Mouse (Mus musculus): ENCODE results near the gene Ccdc194. TPM values are rescaled to one million over a fixed set of nuclear protein-coding genes. Genes with fewer than 3 reads are reported as not detected.

The Ccdc194 gene
- polyA plus RNA-seq, 1 experiment from 2014 or later, result 0.09 TPM

- peak overlapping the region; percentile 91; the same call in 1 of the 2 replicates for H3K27ac ChIP-seq
- no peaks in the 10 kb centered on the region for H3K9me3 ChIP-seq (replicated peaks)
- 92% methylated on average over 19 of the region's 19 CpGs for WGBS
- H3K4me2 ChIP-seq, result peak overlapping the region; percentile 83
- peak overlapping the region; percentile 98 for H3K9ac ChIP-seq
- H3K4me1 ChIP-seq, result peaks cover 48% of the 10 kb centered on the region
- H3K4me3 ChIP-seq, result peak overlapping the region; percentile 92
- H3K27me3 ChIP-seq, result no peaks in the 10 kb centered on the region
- peaks cover 48% of the 10 kb centered on the region for H3K36me3 ChIP-seq (ENCODE audit: poor library complexity, severe bottlenecking)
- ATAC-seq, result no peak
These were observed 40.8 kb downstream of the Ccdc194 start for GRCm38 (mm10) chr8:71484736-71485135.

- ATAC-seq, result no peak
- H3K36me3 ChIP-seq (ENCODE audit: poor library complexity, severe bottlenecking), result peaks cover 56% of the 10 kb centered on the region
These were observed 41.6 kb downstream of the Ccdc194 start for GRCm38 (mm10) chr8:71483932-71484331.

DNA sequence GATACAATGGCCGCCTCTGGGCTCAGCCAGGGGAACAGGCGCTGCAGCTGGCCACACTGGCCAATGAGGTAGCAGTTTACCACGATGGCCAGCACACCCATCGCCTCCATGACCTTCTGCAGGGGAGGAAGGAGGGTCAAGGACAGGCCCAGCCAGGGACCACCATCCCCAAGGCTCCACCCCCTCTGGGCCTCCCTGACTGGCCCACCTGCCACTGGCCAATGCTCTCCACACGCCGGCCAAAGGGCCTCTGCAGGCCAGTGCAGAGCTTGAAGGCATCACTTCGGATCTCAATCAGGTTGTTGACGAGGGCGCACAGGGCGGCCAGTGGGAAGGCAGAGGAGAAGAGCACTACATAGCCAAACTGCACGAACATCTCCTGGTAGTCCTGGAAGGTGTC lies 46.6 kb downstream of the Ccdc194 start:
- ATAC-seq, result no peak

More at GRCm38 (mm10) chr8:71483932-71484331, 41.6 kb downstream of the Ccdc194 start:
- Histone ChIP-seq H3K9me3 (replicated peaks) (no peaks in the 10 kb centered on the region), H3K9ac (no peak overlapping the region), H3K4me1 (peaks cover 40% of the 10 kb centered on the region), H3K27ac (no peak overlapping the region), H3K4me2 (peak overlapping the region; percentile 83; the same call in 1 of the 2 replicates), H3K27me3 (no peaks in the 10 kb centered on the region), H3K4me3 (peak overlapping the region; percentile 92)
- 59% methylated on average over 8 of the region's 8 CpGs for WGBS

DNA sequence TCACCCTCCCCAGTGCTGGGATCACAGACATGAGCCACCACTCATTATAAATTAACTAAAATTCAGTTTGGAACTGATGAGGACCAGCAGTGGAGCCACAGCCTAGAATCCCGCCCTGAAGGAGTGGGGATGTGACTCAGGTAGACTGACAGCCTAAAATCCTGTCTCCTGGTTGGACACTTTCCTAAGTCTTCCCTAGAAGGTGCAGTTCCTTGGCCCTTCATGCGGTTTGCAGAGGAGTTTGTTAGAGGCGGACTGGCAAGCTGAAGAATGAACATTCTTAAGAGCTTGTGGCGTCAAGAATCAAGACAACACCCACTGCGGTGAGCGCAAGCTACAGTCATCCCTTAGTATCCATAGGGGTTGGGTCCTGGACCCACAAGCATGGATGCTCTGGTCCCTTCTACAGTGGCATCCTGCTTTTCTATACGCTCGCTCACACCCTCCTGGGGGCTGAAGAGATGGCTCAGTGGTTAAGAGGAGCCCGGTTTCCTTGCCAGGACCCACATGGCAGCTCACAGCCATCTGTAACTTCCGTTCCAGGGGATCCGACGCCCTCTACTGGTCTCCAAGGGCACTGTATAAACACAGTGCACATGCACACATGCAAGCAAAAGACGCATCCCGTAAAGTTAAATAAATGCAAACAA lies 48.2 kb downstream of the Ccdc194 start:
- H3K9me3 ChIP-seq (replicated peaks), result no peaks in the 10 kb centered on the region
- H3K9ac ChIP-seq, result peak overlapping the region; percentile 78
- H3K4me3 ChIP-seq, result peak overlapping the region; percentile 54
- WGBS, result 37% methylated on average over 14 of the region's 14 CpGs
- H3K36me3 ChIP-seq (ENCODE audit: poor library complexity, severe bottlenecking), result peaks cover 81% of the 10 kb centered on the region
- H3K4me2 ChIP-seq, result peak overlapping the region; percentile 87
- H3K27ac ChIP-seq, result peak overlapping the region; percentile 89
- H3K4me1 ChIP-seq, result peaks cover 21% of the 10 kb centered on the region
- ATAC-seq, result 0 out of 2 replicates have a peak, but pooled peaks have one; percentile 9
- H3K27me3 ChIP-seq, result no peaks in the 10 kb centered on the region

More for the DNA sequence above, 46.6 kb downstream of the Ccdc194 start:
- Histone ChIP-seq H3K9me3 (replicated peaks) (no peaks in the 10 kb centered on the region), H3K4me1 (peaks cover 29% of the 10 kb centered on the region), H3K27ac (no peak overlapping the region), H3K4me3 (no peak overlapping the region), H3K36me3 (ENCODE audit: poor library complexity, severe bottlenecking) (peaks cover 80% of the 10 kb centered on the region), H3K27me3 (no peaks in the 10 kb centered on the region), H3K9ac (no peak overlapping the region), H3K4me2 (no peak overlapping the region)
- WGBS, result 94% methylated on average over 11 of the region's 11 CpGs

DNA sequence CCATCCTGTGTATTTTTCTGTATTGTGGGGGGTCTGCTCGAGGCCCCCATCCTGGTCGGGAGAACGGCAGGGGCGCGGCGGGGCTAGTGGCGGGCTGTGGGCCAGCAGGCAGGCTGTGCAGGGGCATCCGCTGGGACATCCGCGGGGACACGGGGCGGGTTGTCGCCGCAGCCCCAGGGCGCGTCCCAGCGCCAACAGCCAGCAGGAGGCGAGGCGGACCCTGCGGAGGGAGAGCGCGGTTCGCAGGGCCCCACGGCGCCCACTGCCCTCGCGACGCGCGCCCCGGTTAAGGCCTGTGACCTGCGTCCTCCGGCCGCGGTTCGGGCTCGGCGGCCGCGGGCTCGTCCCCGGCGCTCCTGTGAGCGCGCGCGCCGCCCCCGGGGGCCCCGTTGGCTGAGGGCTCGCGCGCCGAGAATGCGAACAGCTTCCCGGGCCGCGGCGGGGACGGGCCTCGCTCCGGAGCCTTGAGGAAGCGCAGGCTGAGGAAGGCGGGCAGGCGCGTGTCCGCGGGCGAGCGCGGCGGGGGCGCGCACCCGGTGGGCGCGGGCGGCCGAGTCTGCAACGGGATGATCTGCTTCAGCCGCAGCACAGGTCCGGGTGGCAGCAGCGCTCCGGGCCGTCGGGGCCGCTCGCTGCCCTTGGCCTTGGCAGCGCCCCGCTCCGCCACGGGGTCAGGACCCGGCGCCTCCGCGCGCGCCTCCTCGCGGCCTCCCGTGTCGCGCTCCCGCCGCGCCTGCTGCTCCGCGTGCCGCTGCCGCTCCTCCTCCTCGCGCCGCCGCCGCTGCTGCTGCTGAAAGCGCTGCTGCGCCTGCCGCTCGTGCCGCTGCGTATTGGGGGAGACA lies 49.2 kb downstream of the Ccdc194 start:
- peak; percentile 73 for ATAC-seq
- H3K27me3 ChIP-seq, result no peaks in the 10 kb centered on the region
- peaks cover 21% of the 10 kb centered on the region for H3K4me1 ChIP-seq
- no peaks in the 10 kb centered on the region for H3K9me3 ChIP-seq (replicated peaks)
- WGBS, result under 1% methylated on average over 86 of the region's 121 CpGs
- peaks cover 81% of the 10 kb centered on the region for H3K36me3 ChIP-seq (ENCODE audit: poor library complexity, severe bottlenecking)
- H3K27ac ChIP-seq, result peak overlapping the region; percentile 89
- peak overlapping the region; percentile 87 for H3K4me2 ChIP-seq
- H3K4me3 ChIP-seq, result peak overlapping the region; percentile 54
- peak overlapping the region; percentile 78 for H3K9ac ChIP-seq

DNA sequence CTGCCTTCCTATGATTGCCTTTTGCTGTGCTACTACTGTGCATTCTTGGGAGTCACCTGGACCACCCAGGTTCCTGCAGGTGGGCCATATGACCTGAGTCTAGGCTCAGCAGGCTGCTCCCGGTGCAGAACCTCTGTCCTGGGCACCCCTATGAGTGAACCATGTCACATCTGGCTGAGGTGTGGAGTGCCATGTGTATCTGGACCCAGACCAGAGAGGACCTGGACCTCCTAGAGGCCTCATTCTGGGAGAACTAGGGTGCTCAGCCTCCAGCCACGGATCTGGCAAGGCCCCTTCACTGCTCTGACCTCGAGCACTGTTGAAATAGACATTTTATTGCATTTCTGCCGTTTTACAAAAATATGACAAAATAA lies 49.8 kb downstream of the Ccdc194 start:
- no peaks in the 10 kb centered on the region for H3K9me3 ChIP-seq (replicated peaks)
- no peaks in the 10 kb centered on the region for H3K27me3 ChIP-seq
- peak; percentile 12; the same call in 1 of the 2 replicates for ATAC-seq
- peak overlapping the region; percentile 78 for H3K9ac ChIP-seq
- H3K4me2 ChIP-seq, result peak overlapping the region; percentile 87
- H3K4me1 ChIP-seq, result peaks cover 23% of the 10 kb centered on the region
- H3K36me3 ChIP-seq (ENCODE audit: poor library complexity, severe bottlenecking), result peaks cover 81% of the 10 kb centered on the region
- H3K27ac ChIP-seq, result peak overlapping the region; percentile 89
- peak overlapping the region; percentile 54 for H3K4me3 ChIP-seq
- WGBS, result 21% methylated on average over 4 of the region's 4 CpGs

DNA sequence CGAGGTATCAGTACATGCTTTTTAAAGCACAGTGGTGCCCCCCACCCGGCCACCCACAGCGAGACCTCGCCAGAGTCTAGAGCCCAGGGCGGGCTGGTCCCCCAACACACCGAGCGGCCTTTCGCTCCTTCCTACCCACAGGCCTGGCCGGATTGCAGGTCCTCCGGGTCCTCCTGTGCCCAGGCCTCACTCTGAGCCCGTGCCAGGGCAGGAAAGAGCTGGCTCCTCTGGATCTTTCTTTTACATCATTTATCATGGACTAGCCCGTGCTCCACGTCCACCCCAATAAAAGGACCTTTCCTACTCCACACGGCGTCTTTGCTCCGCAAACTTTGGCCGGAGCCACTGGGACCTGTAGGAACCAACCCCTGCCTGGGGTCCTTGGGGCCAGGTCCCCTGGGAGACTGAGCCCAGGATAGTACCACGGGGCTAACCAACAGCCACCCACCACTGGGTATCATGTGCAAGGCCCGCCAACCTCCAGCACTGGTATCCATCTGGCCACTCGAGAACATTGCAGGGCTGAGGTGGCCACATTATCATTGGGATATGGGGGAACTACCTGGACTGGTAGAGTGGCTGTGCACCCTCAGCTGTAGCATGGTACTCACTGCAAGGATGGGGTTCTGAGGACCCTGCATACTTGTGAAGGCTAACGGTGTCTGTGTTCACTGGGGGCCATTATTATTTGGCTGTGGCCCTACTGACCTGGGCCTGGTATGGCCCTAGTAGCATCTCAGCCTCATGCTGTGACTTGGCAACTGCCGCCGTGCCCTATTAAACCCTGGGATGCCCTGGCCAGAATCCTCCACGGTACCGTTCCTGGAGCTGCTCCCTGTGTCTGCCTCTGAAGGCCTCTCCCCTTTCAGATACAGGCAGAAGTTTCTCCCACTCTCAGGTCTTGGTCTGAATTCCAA lies 50.5 kb downstream of the Ccdc194 start:
- H3K9ac ChIP-seq, result no peak overlapping the region; the same call in 1 of the 2 replicates
- H3K4me1 ChIP-seq, result peaks cover 29% of the 10 kb centered on the region
- peaks cover 79% of the 10 kb centered on the region for H3K36me3 ChIP-seq (ENCODE audit: poor library complexity, severe bottlenecking)
- H3K4me2 ChIP-seq, result peak overlapping the region; percentile 87; the same call in 1 of the 2 replicates
- peak; percentile 0; the same call in 1 of the 2 replicates for ATAC-seq
- no peak overlapping the region for H3K27ac ChIP-seq
- 92% methylated on average over 25 of the region's 25 CpGs for WGBS
- H3K9me3 ChIP-seq (replicated peaks), result no peaks in the 10 kb centered on the region
- H3K4me3 ChIP-seq, result no peak overlapping the region
- no peaks in the 10 kb centered on the region for H3K27me3 ChIP-seq

DNA sequence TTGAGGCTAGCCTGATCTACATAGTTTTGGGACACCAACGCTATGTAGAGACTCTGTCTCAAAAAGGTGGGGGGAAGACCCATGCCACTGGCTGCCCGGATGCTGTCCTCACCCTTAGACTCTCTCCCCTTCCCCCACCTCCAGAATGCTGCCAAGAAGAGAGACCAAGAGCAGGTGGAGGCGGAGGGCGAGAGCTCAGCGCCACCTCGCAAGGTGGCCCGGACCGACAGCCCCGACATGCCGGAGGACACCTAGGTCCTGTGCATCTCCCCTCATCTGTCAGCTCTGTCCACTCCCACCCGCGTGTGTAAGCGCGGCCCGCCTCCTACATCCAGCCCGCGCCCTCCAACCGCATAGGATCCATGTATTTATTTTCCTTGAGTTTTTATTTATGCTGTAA lies 51.2 kb downstream of the Ccdc194 start:
- no peak overlapping the region for H3K4me3 ChIP-seq
- peaks cover 72% of the 10 kb centered on the region for H3K36me3 ChIP-seq (ENCODE audit: poor library complexity, severe bottlenecking)
- H3K4me1 ChIP-seq, result peaks cover 34% of the 10 kb centered on the region
- WGBS, result 94% methylated on average over 18 of the region's 18 CpGs
- H3K9ac ChIP-seq, result no peak overlapping the region
- H3K4me2 ChIP-seq, result no peak overlapping the region
- no peaks in the 10 kb centered on the region for H3K27me3 ChIP-seq
- ATAC-seq, result no peak
- H3K9me3 ChIP-seq (replicated peaks), result no peaks in the 10 kb centered on the region
- H3K27ac ChIP-seq, result no peak overlapping the region

- H3K36me3 ChIP-seq (ENCODE audit: poor library complexity, severe bottlenecking), result peaks cover 59% of the 10 kb centered on the region
- ATAC-seq, result no peak
These were observed 52.7 kb downstream of the Ccdc194 start for GRCm38 (mm10) chr8:71472601-71473386.

GRCm38 (mm10) chr8:71471861-71472260 lies 53.6 kb downstream of the Ccdc194 start:
- no peak overlapping the region for H3K4me2 ChIP-seq
- no peaks in the 10 kb centered on the region for H3K9me3 ChIP-seq (replicated peaks)
- no peak overlapping the region for H3K9ac ChIP-seq
- H3K4me3 ChIP-seq, result no peak overlapping the region
- no peak for ATAC-seq
- H3K4me1 ChIP-seq, result peaks cover 24% of the 10 kb centered on the region
- WGBS, result 94% methylated on average over 17 of the region's 17 CpGs
- no peaks in the 10 kb centered on the region for H3K27me3 ChIP-seq
- H3K27ac ChIP-seq, result no peak overlapping the region
- H3K36me3 ChIP-seq (ENCODE audit: poor library complexity, severe bottlenecking), result peaks cover 56% of the 10 kb centered on the region

More at GRCm38 (mm10) chr8:71472601-71473386, 52.7 kb downstream of the Ccdc194 start:
- Histone ChIP-seq H3K27me3 (no peaks in the 10 kb centered on the region), H3K9me3 (replicated peaks) (no peaks in the 10 kb centered on the region), H3K4me2 (no peak overlapping the region), H3K27ac (no peak overlapping the region), H3K4me3 (no peak overlapping the region), H3K9ac (no peak overlapping the region), H3K4me1 (peaks cover 33% of the 10 kb centered on the region)
- WGBS, result 89% methylated on average over 8 of the region's 8 CpGs

- Histone ChIP-seq H3K4me2 (peak overlapping the region; percentile 93; the same call in 1 of the 2 replicates), H3K9ac (peak overlapping the region; percentile 82; the same call in 1 of the 2 replicates), H3K4me3 (peak overlapping the region; percentile 75; the same call in 1 of the 2 replicates), H3K27me3 (no peaks in the 10 kb centered on the region), H3K4me1 (peaks cover 20% of the 10 kb centered on the region), H3K27ac (no peak overlapping the region), H3K36me3 (ENCODE audit: poor library complexity, severe bottlenecking) (peaks cover 56% of the 10 kb centered on the region), H3K9me3 (replicated peaks) (no peaks in the 10 kb centered on the region)
- ATAC-seq, result no peak
- 84% methylated on average over 5 of the region's 5 CpGs for WGBS
These were observed 54.6 kb downstream of the Ccdc194 start for GRCm38 (mm10) chr8:71470913-71471255.

All from forebrain, embryonic 13.5 days (tissue).